Mouse (Mus musculus): Measurements from ENCODE around the gene Zfp280b. TPM values are rescaled to one million over a fixed set of nuclear protein-coding genes. Genes with fewer than 3 reads are reported as not detected.

Gene Zfp280b
- polyA plus RNA-seq, 1 experiment from 2014 or later: 6.1 TPM

DNA sequence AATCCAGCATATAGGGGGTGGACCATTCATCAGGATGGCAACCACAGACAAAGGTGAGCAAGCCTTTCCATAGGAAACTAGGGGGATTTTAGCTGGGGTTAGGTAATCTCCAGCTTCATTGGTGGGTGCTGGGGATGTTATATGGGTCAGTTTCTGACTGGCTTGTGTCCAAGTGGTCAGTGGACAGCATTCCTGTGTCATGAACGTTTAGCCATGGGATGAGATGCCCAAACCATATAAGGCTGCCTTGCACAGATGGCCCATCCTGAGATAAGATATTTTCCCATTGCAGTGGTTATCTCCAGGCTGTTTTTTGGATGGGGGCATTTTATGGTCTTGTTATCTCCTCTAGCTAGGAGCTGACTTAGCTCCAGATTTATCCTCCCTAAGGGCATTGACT, 14.3 kb downstream of the Zfp280b start:
- WGBS: 14% methylated on average over 1 of the region's 1 CpGs
- Histone ChIP-seq H3K27me3 (ENCODE audit: control insufficient read depth, insufficient read depth, low read length) (no peaks in the 10 kb centered on the region), H3K4me3 (ENCODE audit: low read depth, low read length) (no peak overlapping the region), H3K4me2 (replicated peaks; ENCODE audit: low read depth) (no peak overlapping the region), H3K27ac (replicated peaks) (no peak overlapping the region), H3K36me3 (ENCODE audit: control insufficient read depth, insufficient read depth, low read length) (no peaks in the 10 kb centered on the region), H3K9ac (ENCODE audit: low read length) (no peak overlapping the region), H3K9me3 (ENCODE audit: control insufficient read depth, low read length) (no peaks in the 10 kb centered on the region), H3K4me1 (replicated peaks; ENCODE audit: control insufficient read depth, insufficient read depth) (no peaks in the 10 kb centered on the region)
- no peak for TF ChIP-seq EP300 (optimal IDR thresholded peaks at IDR 0.05)
- TF ChIP-seq CTCF (IDR thresholded peaks at IDR 0.05; ENCODE audit: low read depth): no peak
- DNase-seq (ENCODE audit: low spot score) (no peak), ATAC-seq (ENCODE audit: low FRiP score, low TSS enrichment) (no peak)

GRCm38 (mm10) chr10:76047182-76047869, 14.9 kb downstream of the Zfp280b start:
- Histone ChIP-seq H3K27me3 (ENCODE audit: control insufficient read depth, insufficient read depth, low read length) (no peaks in the 10 kb centered on the region), H3K4me1 (replicated peaks; ENCODE audit: control insufficient read depth, insufficient read depth) (no peaks in the 10 kb centered on the region), H3K4me2 (replicated peaks; ENCODE audit: low read depth) (no peak overlapping the region), H3K4me3 (ENCODE audit: low read depth, low read length) (no peak overlapping the region), H3K9me3 (ENCODE audit: control insufficient read depth, low read length) (no peaks in the 10 kb centered on the region), H3K36me3 (ENCODE audit: control insufficient read depth, insufficient read depth, low read length) (no peaks in the 10 kb centered on the region), H3K9ac (ENCODE audit: low read length) (no peak overlapping the region), H3K27ac (replicated peaks) (no peak overlapping the region)
- ATAC-seq (ENCODE audit: low FRiP score, low TSS enrichment) (no peak), DNase-seq (ENCODE audit: low spot score) (no peak)
- whole genome bisulfite sequencing: 19% methylated on average over 5 of the region's 5 CpGs
- no peak for TF ChIP-seq EP300 (optimal IDR thresholded peaks at IDR 0.05)
- no peak for TF ChIP-seq CTCF (IDR thresholded peaks at IDR 0.05; ENCODE audit: low read depth)

GRCm38 (mm10) chr10:76048967-76049366, 16.5 kb downstream of the Zfp280b start:
- DNase-seq (ENCODE audit: low spot score) (no peak), ATAC-seq (ENCODE audit: low FRiP score, low TSS enrichment) (no peak)
- Histone ChIP-seq H3K27ac (replicated peaks) (no peak overlapping the region), H3K4me3 (ENCODE audit: low read depth, low read length) (no peak overlapping the region), H3K9ac (ENCODE audit: low read length) (no peak overlapping the region), H3K36me3 (ENCODE audit: control insufficient read depth, insufficient read depth, low read length) (no peaks in the 10 kb centered on the region), H3K4me2 (replicated peaks; ENCODE audit: low read depth) (no peak overlapping the region), H3K9me3 (ENCODE audit: control insufficient read depth, low read length) (no peaks in the 10 kb centered on the region), H3K4me1 (replicated peaks; ENCODE audit: control insufficient read depth, insufficient read depth) (no peaks in the 10 kb centered on the region), H3K27me3 (ENCODE audit: control insufficient read depth, insufficient read depth, low read length) (no peaks in the 10 kb centered on the region)
- no peak for TF ChIP-seq CTCF (IDR thresholded peaks at IDR 0.05; ENCODE audit: low read depth)
- TF ChIP-seq EP300 (optimal IDR thresholded peaks at IDR 0.05): no peak
- 10% methylated on average over 6 of the region's 6 CpGs for WGBS

- 70% methylated on average over 11 of the region's 11 CpGs for WGBS
- no peak for DNase-seq (ENCODE audit: low spot score)
- H3K4me2 ChIP-seq (replicated peaks; ENCODE audit: low read depth): no peak overlapping the region
- no peaks in the 10 kb centered on the region for H3K27me3 ChIP-seq (ENCODE audit: control insufficient read depth, insufficient read depth, low read length)
- H3K4me1 ChIP-seq (replicated peaks; ENCODE audit: control insufficient read depth, insufficient read depth): no peaks in the 10 kb centered on the region
- H3K27ac ChIP-seq (replicated peaks): no peak overlapping the region
- TF ChIP-seq EP300 (optimal IDR thresholded peaks at IDR 0.05) (no peak), CTCF (IDR thresholded peaks at IDR 0.05; ENCODE audit: low read depth) (no peak)
- H3K9ac ChIP-seq (ENCODE audit: low read length): no peak overlapping the region
- H3K4me3 ChIP-seq (ENCODE audit: low read depth, low read length): no peak overlapping the region
- no peak for ATAC-seq (ENCODE audit: low FRiP score, low TSS enrichment)
- H3K9me3 ChIP-seq (ENCODE audit: control insufficient read depth, low read length): no peaks in the 10 kb centered on the region
- H3K36me3 ChIP-seq (ENCODE audit: control insufficient read depth, insufficient read depth, low read length): no peaks in the 10 kb centered on the region
Measured at GRCm38 (mm10) chr10:76051860-76052259, 19.4 kb downstream of the Zfp280b start.

- Histone ChIP-seq H3K36me3 (ENCODE audit: control insufficient read depth, insufficient read depth, low read length) (no peaks in the 10 kb centered on the region), H3K4me2 (replicated peaks; ENCODE audit: low read depth) (no peak overlapping the region), H3K27ac (replicated peaks) (no peak overlapping the region), H3K4me1 (replicated peaks; ENCODE audit: control insufficient read depth, insufficient read depth) (no peaks in the 10 kb centered on the region), H3K4me3 (ENCODE audit: low read depth, low read length) (no peak overlapping the region), H3K9ac (ENCODE audit: low read length) (no peak overlapping the region), H3K27me3 (ENCODE audit: control insufficient read depth, insufficient read depth, low read length) (no peaks in the 10 kb centered on the region), H3K9me3 (ENCODE audit: control insufficient read depth, low read length) (no peaks in the 10 kb centered on the region)
- ATAC-seq (ENCODE audit: low FRiP score, low TSS enrichment) (no peak), DNase-seq (ENCODE audit: low spot score) (no peak)
- TF ChIP-seq EP300 (optimal IDR thresholded peaks at IDR 0.05) (no peak), CTCF (IDR thresholded peaks at IDR 0.05; ENCODE audit: low read depth) (no peak)
- WGBS: 91% methylated on average over 5 of the region's 5 CpGs
Measured at GRCm38 (mm10) chr10:76062439-76062838, 30.0 kb downstream of the Zfp280b start.
